Mouse (Mus musculus) kidney, adult 2 months (tissue): ENCODE measurements at regions not wholly inside any gene's neighbourhood (a gene's known extent, or its start where the extent isn't known, plus 50 kb on each side); places are given as distances from the start of the nearest gene placed in this dataset.

ENCODE experiments used
- CTCF ChIP-seq: fragments of 200-500 bp; conservative IDR thresholded peaks from 2 replicates; pipeline ENCODE4 v1.5.1; 2011; ENCODE audit warnings: low read depth, mild to moderate bottlenecking, control low read depth, low read length, moderate library complexity, mixed read lengths; ENCODE audit not compliant: insufficient read depth, insufficient read length
- POLR2A ChIP-seq: fragments of 200-500 bp; IDR thresholded peaks from one replicate; pipeline ENCODE4 v1.6.1; 2011; ENCODE audit warnings: low read depth, low read length, control low read depth

GRCm38 (mm10) chr10:108083220-108083619, 78.8 kb upstream of the Ppp1r12a start:
- no peak for TF ChIP-seq CTCF
- no peak for TF ChIP-seq POLR2A
